Mouse (Mus musculus): ENCODE data around the gene Oas1c.
"Not testable (repeated sequence)": the region's sequence is repeated elsewhere in the genome, so short reads cannot be mapped to it uniquely, and the experiment has no call there.

Oas1c gene

DNA sequence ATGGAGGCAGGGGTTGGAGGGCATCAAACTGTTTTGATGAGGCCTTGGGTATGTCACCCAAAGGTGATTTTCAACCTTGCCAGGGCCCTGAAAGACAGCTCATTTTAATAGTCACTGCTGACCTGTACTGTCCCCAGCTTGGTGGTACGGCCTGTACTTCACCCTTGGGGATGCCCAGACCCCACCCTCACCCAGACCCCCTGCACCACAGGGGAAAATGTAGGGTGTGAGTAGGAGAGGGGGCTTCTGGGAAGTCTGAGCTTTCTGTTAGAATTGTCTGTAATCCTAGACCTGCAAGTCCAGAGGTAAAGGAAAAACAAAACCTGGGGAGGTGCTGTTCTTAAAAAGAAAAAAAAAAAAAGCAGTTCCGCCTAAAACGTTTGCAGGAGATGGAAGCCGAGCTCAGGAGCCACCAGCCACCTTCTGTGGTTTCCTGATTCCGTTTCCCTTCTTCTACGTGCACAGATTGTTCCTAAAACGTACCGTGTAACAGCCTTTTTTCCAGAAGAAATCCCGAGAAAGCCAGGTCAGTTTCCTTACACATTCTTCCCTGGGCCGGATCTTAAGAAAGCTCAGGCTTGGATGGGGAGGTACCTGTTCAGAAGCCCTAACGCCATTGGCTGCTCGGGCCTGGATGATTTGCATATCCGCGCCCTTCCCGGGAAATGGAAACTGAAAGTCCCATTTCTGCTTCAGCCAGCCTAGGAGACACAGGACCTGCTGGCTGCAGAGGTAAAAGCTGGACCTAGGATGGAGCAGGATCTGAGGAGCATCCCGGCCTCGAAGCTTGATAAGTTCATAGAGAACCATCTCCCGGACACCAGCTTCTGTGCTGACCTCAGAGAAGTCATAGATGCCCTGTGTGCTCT, at the start of gene Oas1c:
Gene Oas1c (minus strand): TSS at position 564 of the 869 bp plus-strand sequence.
- DNase-seq = peak; percentile 91

GRCm38 (mm10) chr5:120861121-120861520, 48.8 kb upstream of the Oas1c start, which contains the start of gene Oas1h:
TSS of gene Oas1h (plus strand) at chr5:120861421.
- DNase-seq = no peak

DNA sequence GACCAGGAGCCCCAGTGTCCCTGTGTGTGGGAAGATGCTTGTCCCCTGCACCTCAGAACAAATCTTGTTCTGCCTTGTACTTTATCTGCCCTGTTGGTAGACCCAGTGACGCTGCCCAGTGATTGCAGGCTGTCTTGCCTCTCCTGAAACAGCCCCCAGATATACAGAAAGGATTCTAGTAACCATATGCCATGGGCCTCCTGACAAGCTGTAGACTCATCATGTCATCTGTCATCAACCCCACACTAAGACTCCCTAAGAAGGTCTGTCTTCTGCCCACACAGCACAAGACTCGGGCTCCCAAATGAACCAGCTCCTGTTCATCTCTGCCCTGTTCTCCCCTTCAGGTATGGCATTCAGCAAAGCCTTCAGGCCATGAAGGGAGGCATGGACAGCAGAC, 46.9 kb upstream of the Oas1c start:
- no peak for DNase-seq

DNA sequence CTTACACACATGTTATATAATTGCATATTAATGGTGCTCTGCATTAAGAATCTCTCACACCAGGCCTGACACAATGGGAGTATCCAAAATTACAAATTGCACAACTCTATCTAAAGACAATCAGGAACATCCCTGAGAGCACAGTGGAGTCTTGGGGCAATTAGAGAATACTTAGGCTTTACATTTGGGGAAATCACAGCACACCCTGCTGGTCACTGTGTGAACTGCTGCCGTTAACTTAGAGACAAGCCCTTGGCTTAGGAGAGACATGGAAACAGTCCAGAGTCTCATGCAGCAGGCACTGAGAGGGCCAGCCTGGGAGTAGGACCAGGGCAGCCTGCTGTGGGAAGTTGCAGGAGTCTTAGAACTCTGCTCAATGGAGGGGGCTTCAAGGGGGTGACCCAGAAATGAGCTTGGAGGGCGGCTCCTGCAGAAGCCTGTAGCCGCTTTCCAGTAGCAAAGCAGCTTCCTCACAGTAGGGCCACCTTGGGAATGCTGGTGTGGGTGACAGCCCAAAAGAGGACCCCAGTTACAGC, 37.4 kb upstream of the Oas1c start:
- peak; percentile 74 for DNase-seq

- DNase-seq = no peak
Measured at GRCm38 (mm10) chr5:120847067-120847466, 34.8 kb upstream of the Oas1c start, which contains the start of gene Oas1f. TSS of gene Oas1f (plus strand) at chr5:120847367.

- DNase-seq = peak; percentile 25
Measured at GRCm38 (mm10) chr5:120844713-120845112, 32.4 kb upstream of the Oas1c start.

- DNase-seq = peak; percentile 77
Measured at GRCm38 (mm10) chr5:120836731-120837585, 24.6 kb upstream of the Oas1c start.

GRCm38 (mm10) chr5:120833335-120834280, 21.3 kb upstream of the Oas1c start:
- no peak for DNase-seq

GRCm38 (mm10) chr5:120831031-120831430, 18.7 kb upstream of the Oas1c start:
- no peak for DNase-seq

DNA sequence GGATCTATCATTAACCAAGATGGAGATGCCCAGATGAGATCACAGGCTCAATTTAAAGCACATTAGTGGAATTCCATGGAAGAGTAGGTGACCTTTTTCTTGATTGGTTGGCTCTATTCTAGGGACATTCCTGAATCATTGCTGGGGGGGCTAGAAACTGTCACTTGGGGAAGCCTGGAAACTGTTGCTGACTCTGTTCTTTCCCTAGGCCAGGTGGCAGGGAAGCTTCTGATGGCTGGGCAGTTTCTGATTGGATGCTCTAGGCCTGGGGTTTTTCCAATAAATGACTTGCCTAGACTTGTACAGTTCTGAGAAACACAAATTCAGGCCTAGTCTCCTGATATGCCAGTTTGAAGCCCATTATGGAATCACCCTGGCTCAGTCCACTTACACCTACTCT, 6.7 kb upstream of the Oas1c start:
- no peak for DNase-seq

- peak; percentile 73 for DNase-seq
Measured at GRCm38 (mm10) chr5:120815949-120816348, 3.6 kb upstream of the Oas1c start.

DNA sequence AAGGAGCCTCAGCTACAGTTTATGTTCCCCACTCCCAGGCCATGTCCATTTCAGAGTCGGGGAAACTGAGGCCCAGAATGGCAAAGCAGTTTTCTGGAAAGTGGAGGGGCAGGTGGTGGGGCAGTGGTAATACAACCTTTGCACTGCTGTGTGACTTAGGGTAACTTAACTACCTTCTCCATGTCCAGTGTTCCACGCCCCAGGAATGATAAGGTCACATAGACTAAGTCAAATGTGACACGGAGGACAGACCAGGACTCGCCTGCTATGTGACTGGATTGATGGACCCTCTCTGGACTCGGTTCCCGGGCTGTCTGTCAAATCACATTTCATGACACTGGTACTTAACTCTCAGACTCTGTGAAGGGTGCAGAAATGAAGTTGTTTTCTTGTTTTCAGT, 709 bp upstream of the Oas1c start:
- DNase-seq = no peak

DNA sequence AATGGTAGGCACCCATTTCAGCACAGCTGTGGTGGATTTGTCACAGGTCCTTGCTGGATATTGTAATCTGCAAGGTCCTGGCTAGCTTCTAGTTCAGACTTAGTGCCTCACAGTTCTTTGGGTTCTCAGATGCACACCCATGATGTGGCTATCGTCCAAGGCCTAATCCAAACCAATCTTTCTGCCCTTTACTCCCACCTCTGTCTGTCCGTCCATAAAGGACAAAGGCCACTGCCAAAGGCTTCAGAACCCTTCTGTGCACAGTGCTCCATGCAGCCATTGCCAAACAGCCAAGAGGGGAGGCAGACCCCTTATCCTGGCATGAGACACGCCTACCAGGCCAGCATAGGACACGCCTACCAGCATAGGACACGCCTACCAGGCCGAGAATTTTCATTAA, 3.1 kb downstream of the Oas1c start:
- DNase-seq = no peak

DNA sequence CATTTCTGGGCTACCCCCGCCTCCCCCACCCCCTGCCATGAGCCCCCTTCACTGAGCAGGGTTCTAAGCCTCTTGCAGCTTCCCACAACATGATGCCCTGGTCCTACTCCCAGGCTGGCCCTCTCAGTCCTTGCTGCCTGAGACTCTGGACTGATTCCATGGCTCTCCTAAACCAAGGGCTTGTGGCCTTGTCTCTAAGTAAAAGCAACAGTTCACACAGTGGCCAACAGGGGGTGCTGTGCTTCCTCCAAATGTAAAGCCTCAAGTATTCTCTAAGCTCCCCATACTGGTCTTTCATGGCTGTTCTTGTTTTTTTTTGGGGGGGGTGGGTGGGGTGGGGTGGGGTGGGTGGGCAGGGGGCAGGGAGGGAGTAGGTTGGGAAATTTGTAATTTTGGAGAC, 5.9 kb downstream of the Oas1c start:
- DNase-seq = peak; percentile 81

DNA sequence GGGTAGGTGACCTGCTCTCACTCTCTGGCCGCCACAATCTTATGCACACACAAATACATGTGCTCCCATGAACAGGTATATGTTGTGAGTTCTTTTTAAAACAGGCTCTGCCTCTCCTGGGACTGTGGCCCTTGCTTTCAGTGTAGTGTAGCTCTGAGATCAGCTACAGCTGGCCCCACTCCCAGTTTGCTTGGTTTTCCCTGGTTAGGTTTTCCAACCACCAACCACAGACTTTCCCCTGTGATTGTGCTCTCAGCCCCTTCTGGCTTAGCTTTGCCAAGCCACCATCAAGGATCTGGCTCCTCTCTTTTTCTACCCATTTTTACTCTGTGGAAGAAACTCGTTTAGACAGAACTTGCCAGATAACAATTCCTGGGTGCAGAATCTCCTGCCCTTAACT, 8.7 kb downstream of the Oas1c start:
- no peak for DNase-seq

GRCm38 (mm10) chr5:120798943-120799342, 13.4 kb downstream of the Oas1c start:
- not testable (repeated sequence) for DNase-seq

DNA sequence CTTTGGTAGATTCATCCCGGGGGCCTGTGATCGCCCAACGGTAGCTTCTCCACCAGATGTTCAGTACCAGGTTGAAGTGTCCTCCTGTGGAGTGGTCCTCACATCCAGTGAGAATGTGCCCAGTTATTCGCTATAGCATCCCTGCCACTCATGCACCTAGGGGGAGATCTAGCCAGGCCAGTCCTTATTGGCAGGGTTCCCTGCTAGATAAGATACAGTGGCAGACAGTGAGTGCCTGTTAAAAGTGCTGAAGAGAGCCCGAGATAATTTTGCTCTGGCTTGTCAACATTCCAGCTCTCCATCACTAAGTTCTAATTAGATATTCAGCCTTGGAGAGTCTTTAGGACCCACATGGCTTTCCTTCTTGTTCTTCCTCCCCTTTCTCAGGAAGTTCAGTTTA, 14.2 kb downstream of the Oas1c start:
- DNase-seq = not testable (repeated sequence)

DNA sequence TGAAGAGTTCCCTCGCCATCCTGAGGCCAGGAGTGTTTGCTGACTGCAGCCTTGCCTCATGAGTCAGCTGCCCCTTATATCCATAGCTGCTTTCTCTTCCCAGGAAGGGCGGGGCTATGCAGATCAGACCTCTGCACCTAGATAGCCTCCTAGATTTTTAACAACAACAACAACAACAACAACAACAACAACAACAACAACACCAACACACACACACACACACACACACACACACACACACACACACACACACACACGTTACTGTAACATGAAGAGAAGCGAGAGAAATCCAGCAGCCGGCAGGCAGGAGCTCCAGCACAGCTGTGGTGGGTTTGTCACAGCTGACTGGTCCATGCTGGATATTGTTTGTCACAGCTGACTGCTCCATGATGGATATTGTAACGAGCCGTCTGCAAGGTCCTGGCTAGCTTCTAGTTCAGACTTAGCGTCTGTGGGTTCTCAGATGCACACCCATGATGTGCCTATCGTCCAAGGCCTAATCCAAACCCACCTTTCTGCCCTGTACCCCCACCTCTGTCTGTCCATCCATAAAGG, 16.8 kb downstream of the Oas1c start, which contains the start of gene Oas1e:
Gene Oas1e (minus strand): TSS at position 51 of the 555 bp plus-strand sequence.
- DNase-seq = peak; percentile 53

DNA sequence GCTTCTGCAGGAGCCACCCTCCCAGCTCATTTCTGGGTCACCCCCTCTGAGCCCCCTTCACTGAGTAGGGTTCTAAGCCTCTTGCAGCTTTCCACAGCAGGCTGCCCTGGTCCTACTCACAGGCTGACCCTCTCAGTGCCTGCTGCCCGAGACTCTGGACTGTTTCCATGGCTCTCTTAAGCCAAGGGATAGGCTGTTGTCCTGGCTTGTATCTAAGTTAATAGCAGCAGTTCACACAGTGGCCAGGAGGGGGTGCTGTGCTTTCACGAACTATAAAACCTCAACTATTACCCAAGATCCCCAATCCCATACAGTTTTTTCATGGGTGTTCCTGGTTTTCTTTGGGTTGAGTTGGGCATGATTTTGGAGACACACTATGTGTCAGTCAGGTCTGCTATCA, 19.3 kb downstream of the Oas1c start:
- peak; percentile 63 for DNase-seq

- no peak for DNase-seq
Measured at GRCm38 (mm10) chr5:120787042-120787441, 25.3 kb downstream of the Oas1c start.

- no peak for DNase-seq
Measured at GRCm38 (mm10) chr5:120782446-120782845, 29.9 kb downstream of the Oas1c start.

DNA sequence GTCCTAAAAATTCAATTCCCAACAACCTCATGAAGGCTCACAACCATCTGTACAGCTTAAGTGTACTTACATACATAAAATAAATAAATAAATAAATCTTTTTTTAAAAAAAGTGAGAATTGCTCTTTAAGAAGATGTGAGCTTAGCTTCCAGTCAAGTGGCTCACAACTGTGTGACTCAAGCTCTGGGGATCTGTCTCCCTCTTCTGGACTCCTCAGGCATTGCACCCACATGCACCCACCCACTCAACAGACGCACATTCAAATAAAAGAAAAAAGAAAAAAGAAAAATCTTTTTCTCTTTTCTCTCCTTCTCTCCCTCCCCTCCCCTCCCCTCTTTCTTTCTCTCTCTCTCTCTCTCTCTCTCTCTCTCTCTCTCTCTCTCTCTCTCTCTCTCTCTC, 30.7 kb downstream of the Oas1c start:
- DNase-seq = no peak

Measured in retina, postnatal 1 day (tissue).